Mouse (Mus musculus): ENCODE results near the gene Kcnn1. TPM values are rescaled to one million over a fixed set of nuclear protein-coding genes. Genes with fewer than 3 reads are reported as not detected.
A peak's percentile ranks its signal among the peaks of the same experiment; 100 is the strongest.

Gene Kcnn1
- polyA plus RNA-seq, 1 experiment from 2014 or later = 12.2 TPM

DNA sequence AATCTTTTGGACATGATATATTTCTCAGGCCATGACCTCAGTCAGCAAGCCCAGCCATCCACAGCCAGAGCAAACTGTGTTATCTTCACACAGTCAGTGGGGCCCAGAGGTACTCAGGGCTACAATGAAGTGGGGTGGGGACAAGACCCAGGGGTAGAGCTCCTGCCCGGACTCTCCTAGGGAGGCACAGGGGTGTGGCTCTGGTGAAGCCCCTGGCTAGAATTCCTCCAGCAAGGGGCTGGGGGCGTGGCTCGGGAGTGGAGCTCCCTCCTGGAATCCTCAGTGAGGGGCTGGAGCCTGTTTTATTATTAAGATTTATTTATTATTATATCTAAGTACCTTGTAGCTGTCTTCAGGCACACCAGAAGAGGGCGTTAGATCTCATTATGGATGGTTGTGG, 13.3 kb upstream of the Kcnn1 start:
- Histone ChIP-seq H3K27me3 (ENCODE audit: control insufficient read depth, insufficient read depth, low read length) (no peaks in the 10 kb centered on the region), H3K9ac (ENCODE audit: low read depth, low read length) (no peak overlapping the region), H3K4me1 (replicated peaks; ENCODE audit: control insufficient read depth, insufficient read depth, low read length) (peaks cover 3% of the 10 kb centered on the region; the same call in 1 of the 2 replicates), H3K27ac (ENCODE audit: low read depth, low read length) (no peak overlapping the region), H3K4me3 (ENCODE audit: low read depth, low read length) (no peak overlapping the region), H3K9me3 (ENCODE audit: control insufficient read depth, low read length) (no peaks in the 10 kb centered on the region), H3K36me3 (ENCODE audit: control insufficient read depth, insufficient read depth, low read length) (no peaks in the 10 kb centered on the region), H3K4me2 (replicated peaks; ENCODE audit: low read depth, low read length) (no peak overlapping the region)
- DNase-seq (ENCODE audit: low spot score) (no peak), ATAC-seq (ENCODE audit: low FRiP score) (no peak)
- 64% methylated on average over 4 of the region's 4 CpGs for WGBS

DNA sequence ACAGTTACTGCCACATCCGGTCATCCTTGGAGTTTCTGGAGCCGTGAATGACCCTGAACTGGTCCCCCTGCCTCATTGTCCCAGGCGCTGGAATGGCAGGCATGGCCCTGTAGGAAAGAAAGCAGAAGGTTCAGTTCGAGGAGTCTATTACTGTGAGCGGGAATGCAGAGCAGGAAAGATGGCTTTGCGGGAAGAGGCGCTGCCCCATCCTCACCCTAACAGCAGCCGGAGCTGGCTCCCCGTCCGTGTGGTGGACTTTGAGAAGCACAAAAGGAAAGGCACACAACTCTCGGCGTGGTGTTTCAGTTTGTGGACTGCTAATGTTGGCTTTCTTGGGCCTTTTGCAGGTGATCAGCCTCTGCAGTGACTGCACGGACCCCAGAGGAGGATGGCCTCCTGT, 11.4 kb upstream of the Kcnn1 start:
- Histone ChIP-seq H3K9me3 (ENCODE audit: control insufficient read depth, low read length) (no peaks in the 10 kb centered on the region), H3K36me3 (ENCODE audit: control insufficient read depth, insufficient read depth, low read length) (no peaks in the 10 kb centered on the region), H3K4me1 (replicated peaks; ENCODE audit: control insufficient read depth, insufficient read depth, low read length) (0 out of 2 replicates have a peak, but pooled peaks cover 2% of the 10 kb centered on the region), H3K4me3 (ENCODE audit: low read depth, low read length) (no peak overlapping the region), H3K27me3 (ENCODE audit: control insufficient read depth, insufficient read depth, low read length) (no peaks in the 10 kb centered on the region), H3K4me2 (replicated peaks; ENCODE audit: low read depth, low read length) (no peak overlapping the region), H3K27ac (ENCODE audit: low read depth, low read length) (no peak overlapping the region), H3K9ac (ENCODE audit: low read depth, low read length) (peak overlapping the region; percentile 37; the same call in 1 of the 2 replicates)
- 91% methylated on average over 13 of the region's 13 CpGs for WGBS
- DNase-seq (ENCODE audit: low spot score) (no peak), ATAC-seq (ENCODE audit: low FRiP score) (no peak)

DNA sequence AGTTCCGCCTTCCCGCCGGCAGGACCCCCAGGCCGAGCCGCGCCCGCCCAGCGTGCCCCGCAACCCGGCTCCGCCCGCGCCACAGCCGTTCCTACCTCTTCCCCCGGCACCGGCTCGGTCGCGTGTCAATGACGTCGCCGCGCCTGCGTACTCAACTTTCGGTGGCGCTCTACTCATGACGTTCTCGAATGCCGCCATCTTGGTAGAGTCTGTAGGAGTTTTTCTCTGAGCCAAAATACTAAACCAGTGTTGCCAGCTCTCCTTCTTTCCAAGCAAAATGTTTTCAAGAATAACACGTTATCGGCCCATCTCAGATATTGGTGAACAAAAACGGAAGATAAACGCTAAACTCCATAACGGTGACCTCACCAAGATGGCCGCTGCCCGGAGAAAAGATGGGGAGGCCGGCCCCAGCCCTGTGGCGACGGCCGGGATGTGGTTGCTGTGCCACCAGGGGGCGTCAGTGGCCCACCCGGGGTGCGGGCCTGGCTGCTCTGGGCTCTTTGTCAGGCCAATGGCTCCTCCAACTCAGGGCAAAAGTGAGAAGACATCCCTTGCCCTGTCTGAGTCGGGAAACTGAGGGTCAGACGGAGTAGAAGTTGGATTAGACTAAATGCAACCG, 10.4 kb upstream of the Kcnn1 start, which contains the start of gene Ccdc124:
Gene Ccdc124, minus strand, starts transcription at position 572 of the 622 bp plus-strand sequence.
- Histone ChIP-seq H3K27me3 (ENCODE audit: control insufficient read depth, insufficient read depth, low read length) (no peaks in the 10 kb centered on the region), H3K36me3 (ENCODE audit: control insufficient read depth, insufficient read depth, low read length) (no peaks in the 10 kb centered on the region), H3K9ac (ENCODE audit: low read depth, low read length) (peak within 1 kb of the TSS; percentile 77), H3K4me1 (replicated peaks; ENCODE audit: control insufficient read depth, insufficient read depth, low read length) (peaks cover 8% of the 10 kb centered on the region; the same call in 1 of the 2 replicates), H3K4me3 (ENCODE audit: low read depth, low read length) (peak within 1 kb of the TSS; percentile 90), H3K4me2 (replicated peaks; ENCODE audit: low read depth, low read length) (peak within 1 kb of the TSS; percentile 72), H3K9me3 (ENCODE audit: control insufficient read depth, low read length) (no peaks in the 10 kb centered on the region), H3K27ac (ENCODE audit: low read depth, low read length) (peak within 1 kb of the TSS; percentile 75)
- ATAC-seq (ENCODE audit: low FRiP score) (peak; percentile 91), DNase-seq (ENCODE audit: low spot score) (peak; percentile 95)
- WGBS = 2% methylated on average over 46 of the region's 46 CpGs

DNA sequence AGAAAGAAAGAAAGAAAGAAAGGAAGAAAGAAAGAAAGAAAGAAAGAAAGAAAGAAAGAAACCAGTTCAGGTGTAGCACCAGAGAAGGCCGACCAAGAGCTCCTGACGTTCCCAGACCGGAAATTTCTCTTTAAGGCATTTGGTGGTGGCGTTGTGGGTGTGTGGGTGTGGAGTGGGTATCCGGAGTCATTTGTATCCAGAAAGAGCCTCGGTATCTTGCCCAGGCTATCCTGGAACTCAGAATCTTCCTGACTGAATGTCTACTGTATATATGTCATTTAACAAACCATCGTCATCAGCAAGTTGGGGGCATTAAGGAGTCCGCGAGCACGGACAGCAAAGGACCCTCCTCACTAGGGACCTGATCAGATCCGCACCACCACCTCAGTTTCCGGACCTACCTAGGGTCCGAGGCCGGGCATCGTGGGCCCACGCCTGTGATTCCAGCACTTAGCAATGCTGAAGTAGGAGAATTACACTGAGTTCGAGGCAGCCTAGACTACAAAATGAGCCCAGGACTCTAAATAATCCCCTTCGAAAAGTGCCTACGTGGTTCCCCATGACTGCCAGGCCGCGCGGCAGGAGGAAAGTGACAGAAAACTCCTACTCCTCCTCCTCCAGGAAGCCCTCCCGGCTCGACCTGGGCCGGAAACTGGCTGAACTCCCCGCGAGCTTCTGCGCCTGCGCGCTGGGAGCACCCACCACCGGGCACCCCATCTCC, 9.7 kb upstream of the Kcnn1 start:
- H3K27ac ChIP-seq (ENCODE audit: low read depth, low read length) = peak overlapping the region; percentile 75

DNA sequence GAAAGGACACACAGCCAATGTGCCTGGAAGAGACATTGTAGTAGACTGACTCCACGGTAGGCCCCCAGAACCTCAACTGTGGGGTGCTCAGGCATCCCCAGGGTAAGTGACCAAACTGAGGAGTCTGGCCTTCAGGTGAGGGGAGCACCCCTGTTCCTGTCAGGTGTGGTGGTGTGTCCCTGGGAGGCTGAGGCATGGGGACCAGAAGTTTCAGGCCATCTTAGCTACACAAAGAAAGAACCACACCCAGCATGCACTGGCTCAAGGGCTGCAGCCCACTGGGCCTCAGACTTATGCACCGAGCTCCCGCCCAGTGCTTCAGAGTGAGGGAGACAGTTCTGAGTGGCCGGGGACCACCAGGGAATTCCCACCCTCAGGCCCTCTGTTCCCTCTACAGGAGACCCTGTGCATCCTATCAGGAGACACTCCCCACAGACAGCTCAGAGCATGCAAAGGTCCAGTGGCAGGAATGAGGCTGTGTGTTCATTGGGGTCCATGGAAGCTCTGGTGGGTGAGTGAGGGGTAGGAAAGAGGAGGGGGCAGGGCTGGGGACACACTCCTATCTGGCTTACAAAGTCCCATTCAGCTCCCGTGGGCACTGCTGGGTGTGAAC, 8.2 kb upstream of the Kcnn1 start:
- no peaks in the 10 kb centered on the region for H3K27me3 ChIP-seq (ENCODE audit: control insufficient read depth, insufficient read depth, low read length)
- H3K9me3 ChIP-seq (ENCODE audit: control insufficient read depth, low read length) = no peaks in the 10 kb centered on the region
- H3K27ac ChIP-seq (ENCODE audit: low read depth, low read length) = no peak overlapping the region
- no peak overlapping the region for H3K9ac ChIP-seq (ENCODE audit: low read depth, low read length)
- H3K4me3 ChIP-seq (ENCODE audit: low read depth, low read length) = no peak overlapping the region
- H3K36me3 ChIP-seq (ENCODE audit: control insufficient read depth, insufficient read depth, low read length) = no peaks in the 10 kb centered on the region
- ATAC-seq (ENCODE audit: low FRiP score) (no peak), DNase-seq (ENCODE audit: low spot score) (no peak)
- H3K4me1 ChIP-seq (replicated peaks; ENCODE audit: control insufficient read depth, insufficient read depth, low read length) = peaks cover 11% of the 10 kb centered on the region; the same call in 1 of the 2 replicates
- WGBS = 88% methylated on average over 5 of the region's 5 CpGs
- H3K4me2 ChIP-seq (replicated peaks; ENCODE audit: low read depth, low read length) = no peak overlapping the region

More for the DNA sequence above, 9.7 kb upstream of the Kcnn1 start:
- Histone ChIP-seq H3K4me1 (replicated peaks; ENCODE audit: control insufficient read depth, insufficient read depth, low read length) (peaks cover 11% of the 10 kb centered on the region; the same call in 1 of the 2 replicates), H3K27me3 (ENCODE audit: control insufficient read depth, insufficient read depth, low read length) (no peaks in the 10 kb centered on the region), H3K9ac (ENCODE audit: low read depth, low read length) (peak overlapping the region; percentile 77), H3K36me3 (ENCODE audit: control insufficient read depth, insufficient read depth, low read length) (no peaks in the 10 kb centered on the region), H3K4me2 (replicated peaks; ENCODE audit: low read depth, low read length) (peak overlapping the region; percentile 72), H3K9me3 (ENCODE audit: control insufficient read depth, low read length) (no peaks in the 10 kb centered on the region), H3K4me3 (ENCODE audit: low read depth, low read length) (peak overlapping the region; percentile 90)
- ATAC-seq (ENCODE audit: low FRiP score) (no peak), DNase-seq (ENCODE audit: low spot score) (no peak)
- 5% methylated on average over 31 of the region's 31 CpGs for WGBS

DNA sequence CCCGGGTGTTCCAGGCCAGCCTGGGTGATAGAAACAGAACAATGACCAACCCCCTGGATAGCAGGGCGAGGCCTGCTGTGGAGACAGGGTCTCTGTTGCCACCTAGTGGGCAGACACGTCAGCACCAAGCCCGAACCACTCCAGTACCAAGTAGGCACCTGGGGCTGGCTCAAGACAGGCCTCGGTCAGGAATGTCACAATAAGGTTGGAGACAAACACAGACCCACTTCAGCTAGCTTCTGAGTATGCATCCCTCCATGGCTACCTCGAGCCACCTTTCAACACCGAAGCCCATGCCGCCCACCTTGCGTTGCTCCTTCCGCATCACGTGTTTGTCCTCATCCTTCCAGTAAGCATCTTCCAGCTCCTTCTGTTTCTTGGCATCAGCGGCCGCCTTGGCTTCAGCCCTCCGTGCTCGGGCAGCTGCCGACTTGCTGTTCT, 6.6 kb upstream of the Kcnn1 start:
- H3K4me3 ChIP-seq (ENCODE audit: low read depth, low read length) = no peak overlapping the region
- H3K9ac ChIP-seq (ENCODE audit: low read depth, low read length) = 0 out of 2 replicates have a peak overlapping the region, but pooled peaks have one; percentile 36
- H3K4me2 ChIP-seq (replicated peaks; ENCODE audit: low read depth, low read length) = no peak overlapping the region
- H3K36me3 ChIP-seq (ENCODE audit: control insufficient read depth, insufficient read depth, low read length) = no peaks in the 10 kb centered on the region
- H3K9me3 ChIP-seq (ENCODE audit: control insufficient read depth, low read length) = no peaks in the 10 kb centered on the region
- H3K27ac ChIP-seq (ENCODE audit: low read depth, low read length) = peak overlapping the region; percentile 61; the same call in 1 of the 2 replicates
- DNase-seq (ENCODE audit: low spot score) (peak; percentile 83), ATAC-seq (ENCODE audit: low FRiP score) (no peak)
- WGBS = 48% methylated on average over 16 of the region's 16 CpGs
- no peaks in the 10 kb centered on the region for H3K27me3 ChIP-seq (ENCODE audit: control insufficient read depth, insufficient read depth, low read length)
- H3K4me1 ChIP-seq (replicated peaks; ENCODE audit: control insufficient read depth, insufficient read depth, low read length) = peaks cover 18% of the 10 kb centered on the region

DNA sequence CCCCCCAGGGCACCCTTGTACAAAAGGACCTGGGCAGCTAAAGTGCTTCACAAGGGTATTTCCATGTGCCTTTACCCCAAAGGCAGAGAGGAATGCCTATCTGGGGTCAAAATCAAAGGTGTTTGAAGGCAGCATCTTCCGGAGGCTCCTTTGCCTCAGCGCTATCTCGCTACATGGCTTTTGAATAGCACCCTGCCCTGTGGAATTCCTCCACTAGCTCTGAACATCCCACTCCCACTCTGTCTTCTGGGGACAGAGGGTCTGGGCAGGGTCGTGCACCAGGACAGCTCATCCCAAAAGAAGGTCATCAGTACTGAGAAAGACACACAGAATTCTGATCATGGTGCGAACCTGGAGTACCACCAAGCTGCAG, 6.1 kb upstream of the Kcnn1 start:
- no peak overlapping the region for H3K4me2 ChIP-seq (replicated peaks; ENCODE audit: low read depth, low read length)
- H3K4me3 ChIP-seq (ENCODE audit: low read depth, low read length) = peak overlapping the region; percentile 6; the same call in 1 of the 2 replicates
- ATAC-seq (ENCODE audit: low FRiP score) = no peak
- H3K9me3 ChIP-seq (ENCODE audit: control insufficient read depth, low read length) = no peaks in the 10 kb centered on the region
- no peak for DNase-seq (ENCODE audit: low spot score)
- H3K36me3 ChIP-seq (ENCODE audit: control insufficient read depth, insufficient read depth, low read length) = no peaks in the 10 kb centered on the region
- no peaks in the 10 kb centered on the region for H3K27me3 ChIP-seq (ENCODE audit: control insufficient read depth, insufficient read depth, low read length)
- peak overlapping the region; percentile 36; the same call in 1 of the 2 replicates for H3K9ac ChIP-seq (ENCODE audit: low read depth, low read length)
- H3K4me1 ChIP-seq (replicated peaks; ENCODE audit: control insufficient read depth, insufficient read depth, low read length) = peaks cover 22% of the 10 kb centered on the region
- 43% methylated on average over 5 of the region's 5 CpGs for WGBS
- peak overlapping the region; percentile 61 for H3K27ac ChIP-seq (ENCODE audit: low read depth, low read length)

DNA sequence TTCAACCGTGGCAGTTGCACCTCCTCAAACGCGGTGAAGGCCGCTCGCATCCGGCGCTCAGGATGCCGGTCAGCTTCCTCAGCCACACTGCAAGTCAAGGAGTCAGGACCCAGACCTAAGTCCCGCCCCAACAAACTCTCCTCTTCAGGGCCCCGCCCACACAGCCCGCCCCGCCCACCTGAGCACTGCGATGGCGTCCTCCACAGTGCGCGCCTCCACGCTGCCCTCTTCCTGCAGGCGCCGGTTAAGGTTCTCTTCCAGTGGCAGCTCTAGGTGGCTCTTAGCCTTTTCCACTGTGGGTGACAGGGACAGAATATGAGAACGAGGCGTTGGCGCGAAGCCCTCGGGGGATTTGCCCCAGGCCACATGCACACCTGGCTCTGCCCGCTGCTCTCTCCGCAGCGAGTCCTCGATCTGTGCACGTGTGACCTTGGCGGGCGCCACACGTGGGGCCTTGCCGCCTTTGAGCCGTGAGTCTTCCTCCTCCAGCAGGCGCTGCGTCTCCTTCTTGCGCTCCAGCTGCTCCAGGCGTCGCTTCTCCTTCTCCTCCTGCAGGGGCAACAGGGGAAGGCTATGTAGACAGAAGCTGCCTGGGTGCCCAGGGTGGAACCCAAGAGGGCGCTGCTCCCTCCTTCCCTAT, 5.6 kb upstream of the Kcnn1 start:
- H3K4me3 ChIP-seq (ENCODE audit: low read depth, low read length) = peak overlapping the region; percentile 6; the same call in 1 of the 2 replicates
- H3K4me1 ChIP-seq (replicated peaks; ENCODE audit: control insufficient read depth, insufficient read depth, low read length) = peaks cover 24% of the 10 kb centered on the region

More for the DNA sequence above, 5.6 kb upstream of the Kcnn1 start:
- DNase-seq (ENCODE audit: low spot score) (peak; percentile 60), ATAC-seq (ENCODE audit: low FRiP score) (no peak)
- 14% methylated on average over 40 of the region's 40 CpGs for WGBS
- H3K9me3 ChIP-seq (ENCODE audit: control insufficient read depth, low read length) = no peaks in the 10 kb centered on the region
- H3K4me2 ChIP-seq (replicated peaks; ENCODE audit: low read depth, low read length) = peak overlapping the region; percentile 23; the same call in 1 of the 2 replicates
- H3K36me3 ChIP-seq (ENCODE audit: control insufficient read depth, insufficient read depth, low read length) = no peaks in the 10 kb centered on the region
- H3K9ac ChIP-seq (ENCODE audit: low read depth, low read length) = peak overlapping the region; percentile 36; the same call in 1 of the 2 replicates
- H3K27me3 ChIP-seq (ENCODE audit: control insufficient read depth, insufficient read depth, low read length) = no peaks in the 10 kb centered on the region
- peak overlapping the region; percentile 61 for H3K27ac ChIP-seq (ENCODE audit: low read depth, low read length)

All from hindbrain, embryonic 11.5 days (tissue).